Mouse (Mus musculus): ENCODE results near the gene Arid1b. TPM values are rescaled to one million over a fixed set of nuclear protein-coding genes. Genes with fewer than 3 reads are reported as not detected.

Gene Arid1b
- polyA plus RNA-seq, 1 experiment from 2014 or later, result 2.2 TPM

- Histone ChIP-seq H3K27ac (ENCODE audit: low read depth) (no peak overlapping the region), H3K9me3 (ENCODE audit: low read length) (no peaks in the 10 kb centered on the region), H3K9ac (replicated peaks) (no peak overlapping the region), H3K27me3 (ENCODE audit: insufficient read depth, low read length) (no peaks in the 10 kb centered on the region), H3K4me3 (ENCODE audit: low read depth, low read length) (no peak overlapping the region), H3K4me1 (ENCODE audit: insufficient read depth) (no peaks in the 10 kb centered on the region; the same call in 1 of the 2 replicates), H3K4me2 (ENCODE audit: low read depth, low read length) (no peak overlapping the region), H3K36me3 (replicated peaks; ENCODE audit: insufficient read depth, low read length) (peaks cover 27% of the 10 kb centered on the region)
- TF ChIP-seq CTCF (IDR thresholded peaks at IDR 0.05; ENCODE audit: low read depth) (no peak), EP300 (IDR thresholded peaks at IDR 0.05; ENCODE audit: low read depth) (no peak)
- ATAC-seq, result no peak
- DNase-seq, result no peak
- 61% methylated on average over 7 of the region's 7 CpGs for WGBS (ENCODE audit: insufficient replicate concordance)
Observed at GRCm38 (mm10) chr17:5314735-5315134, 320.6 kb downstream of the Arid1b start.

DNA sequence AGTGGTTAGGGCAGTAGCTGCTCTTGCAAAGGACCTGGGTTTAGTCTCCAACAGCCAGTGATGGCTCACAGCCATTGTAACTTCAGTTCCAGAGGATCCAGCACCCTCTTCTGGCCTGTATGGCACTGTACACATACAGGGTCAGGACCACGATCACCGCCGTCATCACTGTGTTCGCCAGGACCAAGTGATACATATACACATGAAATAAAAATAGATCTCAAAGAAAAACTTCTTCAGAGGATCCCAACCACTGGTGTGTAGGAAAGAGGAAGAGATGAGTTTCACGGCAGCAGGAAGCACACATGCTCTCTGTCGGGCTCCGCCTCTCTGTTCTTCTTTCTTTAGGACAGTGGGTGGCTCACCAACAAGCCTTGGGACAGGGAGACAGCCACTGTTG, 322.4 kb downstream of the Arid1b start:
- Histone ChIP-seq H3K9ac (replicated peaks) (no peak overlapping the region), H3K27ac (ENCODE audit: low read depth) (no peak overlapping the region), H3K9me3 (ENCODE audit: low read length) (no peaks in the 10 kb centered on the region), H3K4me3 (ENCODE audit: low read depth, low read length) (no peak overlapping the region), H3K36me3 (replicated peaks; ENCODE audit: insufficient read depth, low read length) (peaks cover 36% of the 10 kb centered on the region), H3K4me1 (ENCODE audit: insufficient read depth) (no peaks in the 10 kb centered on the region), H3K4me2 (ENCODE audit: low read depth, low read length) (no peak overlapping the region), H3K27me3 (ENCODE audit: insufficient read depth, low read length) (no peaks in the 10 kb centered on the region)
- 47% methylated on average over 7 of the region's 7 CpGs for WGBS (ENCODE audit: insufficient replicate concordance)
- TF ChIP-seq EP300 (IDR thresholded peaks at IDR 0.05; ENCODE audit: low read depth) (no peak), CTCF (IDR thresholded peaks at IDR 0.05; ENCODE audit: low read depth) (peak; percentile 54)
- DNase-seq, result no peak
- peak; percentile 45 for ATAC-seq

DNA sequence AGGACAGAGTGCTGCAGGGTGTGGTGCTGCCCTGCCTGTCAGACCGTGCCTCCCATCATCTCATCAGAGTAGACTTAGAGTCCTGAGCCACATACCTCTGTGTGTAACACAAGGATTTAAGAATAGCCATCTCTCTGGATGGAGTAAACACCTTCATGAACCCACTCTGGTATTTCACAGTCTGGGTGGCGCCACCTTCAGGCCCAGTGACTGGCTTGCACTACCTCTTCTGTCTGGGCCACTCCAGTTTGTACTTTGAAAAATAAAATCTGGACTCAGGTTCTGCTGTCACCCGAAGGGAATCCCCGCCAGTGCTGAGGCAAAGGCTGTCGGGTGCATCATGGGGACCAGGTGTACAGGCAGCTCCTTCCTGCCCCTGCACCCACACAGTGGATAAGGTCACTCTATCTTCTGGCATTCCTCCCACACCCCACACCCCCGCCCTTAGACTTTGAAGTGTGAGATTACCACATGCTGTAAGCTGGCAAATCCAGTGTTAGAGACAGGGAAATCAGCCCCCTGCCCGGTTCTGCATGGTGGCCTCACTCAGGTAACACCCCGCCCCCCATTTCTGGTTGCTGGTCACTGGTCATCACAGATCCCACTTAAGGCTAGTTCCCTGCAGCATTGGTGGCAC, 327.6 kb downstream of the Arid1b start:
- ATAC-seq, result no peak
- Histone ChIP-seq H3K27me3 (ENCODE audit: insufficient read depth, low read length) (no peaks in the 10 kb centered on the region), H3K36me3 (replicated peaks; ENCODE audit: insufficient read depth, low read length) (peaks cover 32% of the 10 kb centered on the region), H3K4me1 (ENCODE audit: insufficient read depth) (peaks cover 2% of the 10 kb centered on the region; the same call in 1 of the 2 replicates), H3K27ac (ENCODE audit: low read depth) (no peak overlapping the region), H3K4me2 (ENCODE audit: low read depth, low read length) (no peak overlapping the region), H3K9me3 (ENCODE audit: low read length) (no peaks in the 10 kb centered on the region), H3K9ac (replicated peaks) (no peak overlapping the region), H3K4me3 (ENCODE audit: low read depth, low read length) (no peak overlapping the region)
- TF ChIP-seq EP300 (IDR thresholded peaks at IDR 0.05; ENCODE audit: low read depth) (no peak), CTCF (IDR thresholded peaks at IDR 0.05; ENCODE audit: low read depth) (peak; percentile 50)
- DNase-seq, result peak; percentile 47
- 71% methylated on average over 8 of the region's 8 CpGs for WGBS (ENCODE audit: insufficient replicate concordance)

DNA sequence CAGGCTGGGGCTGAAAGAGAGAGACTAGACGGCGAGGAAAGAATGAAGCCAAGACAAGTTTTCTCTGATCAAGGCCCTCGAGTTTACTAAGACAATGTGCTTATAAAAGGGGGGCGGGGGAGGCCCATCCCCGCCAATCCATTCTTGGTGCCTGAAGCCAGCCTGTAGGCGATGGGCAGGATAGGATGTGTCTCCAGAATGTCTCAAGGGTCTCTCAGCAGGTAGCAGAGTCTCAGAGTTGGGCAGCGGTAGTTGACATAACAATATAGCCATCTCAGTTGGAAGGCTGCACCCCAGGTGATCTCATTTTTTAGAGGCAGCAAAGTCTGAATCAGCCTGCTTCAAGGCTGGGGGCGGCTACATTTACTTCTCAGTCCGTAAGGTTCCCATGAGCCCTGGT, 328.5 kb downstream of the Arid1b start:
- Histone ChIP-seq H3K4me2 (ENCODE audit: low read depth, low read length) (no peak overlapping the region), H3K9me3 (ENCODE audit: low read length) (no peaks in the 10 kb centered on the region), H3K4me3 (ENCODE audit: low read depth, low read length) (no peak overlapping the region), H3K27me3 (ENCODE audit: insufficient read depth, low read length) (no peaks in the 10 kb centered on the region), H3K27ac (ENCODE audit: low read depth) (no peak overlapping the region), H3K9ac (replicated peaks) (no peak overlapping the region), H3K4me1 (ENCODE audit: insufficient read depth) (peaks cover 2% of the 10 kb centered on the region; the same call in 1 of the 2 replicates), H3K36me3 (replicated peaks; ENCODE audit: insufficient read depth, low read length) (peaks cover 39% of the 10 kb centered on the region)
- ATAC-seq (no peak), DNase-seq (no peak)
- 82% methylated on average over 9 of the region's 9 CpGs for WGBS (ENCODE audit: insufficient replicate concordance)
- TF ChIP-seq EP300 (IDR thresholded peaks at IDR 0.05; ENCODE audit: low read depth) (no peak), CTCF (IDR thresholded peaks at IDR 0.05; ENCODE audit: low read depth) (no peak)

DNA sequence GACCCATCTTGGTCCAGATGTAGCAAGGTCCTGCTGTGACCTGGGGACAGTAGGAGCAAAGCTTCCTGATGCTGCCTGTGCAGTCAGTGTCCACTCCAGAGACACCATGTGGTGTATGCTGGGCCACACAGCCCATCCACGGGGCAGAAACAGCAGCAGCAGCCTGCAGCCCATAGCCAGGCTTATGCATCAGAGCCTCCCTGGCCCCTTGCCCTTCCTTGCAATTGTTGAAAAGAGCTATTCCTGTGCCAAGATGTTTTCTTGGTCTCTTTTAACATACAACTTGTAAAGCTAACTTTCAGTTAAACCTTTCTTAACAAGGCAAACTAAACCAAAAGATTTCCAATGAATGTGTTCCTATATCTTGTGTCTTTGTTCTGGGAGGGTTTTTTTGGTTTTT, 329.6 kb downstream of the Arid1b start:
- Histone ChIP-seq H3K27me3 (ENCODE audit: insufficient read depth, low read length) (no peaks in the 10 kb centered on the region), H3K4me2 (ENCODE audit: low read depth, low read length) (no peak overlapping the region), H3K27ac (ENCODE audit: low read depth) (no peak overlapping the region), H3K36me3 (replicated peaks; ENCODE audit: insufficient read depth, low read length) (peaks cover 34% of the 10 kb centered on the region), H3K4me1 (ENCODE audit: insufficient read depth) (peaks cover 2% of the 10 kb centered on the region; the same call in 1 of the 2 replicates), H3K4me3 (ENCODE audit: low read depth, low read length) (no peak overlapping the region), H3K9me3 (ENCODE audit: low read length) (no peaks in the 10 kb centered on the region), H3K9ac (replicated peaks) (no peak overlapping the region)
- no peak for ATAC-seq
- 33% methylated on average over 1 of the region's 1 CpGs for WGBS (ENCODE audit: insufficient replicate concordance)
- no peak for TF ChIP-seq CTCF (IDR thresholded peaks at IDR 0.05; ENCODE audit: low read depth)
- TF ChIP-seq EP300 (IDR thresholded peaks at IDR 0.05; ENCODE audit: low read depth), result no peak
- DNase-seq, result no peak

DNA sequence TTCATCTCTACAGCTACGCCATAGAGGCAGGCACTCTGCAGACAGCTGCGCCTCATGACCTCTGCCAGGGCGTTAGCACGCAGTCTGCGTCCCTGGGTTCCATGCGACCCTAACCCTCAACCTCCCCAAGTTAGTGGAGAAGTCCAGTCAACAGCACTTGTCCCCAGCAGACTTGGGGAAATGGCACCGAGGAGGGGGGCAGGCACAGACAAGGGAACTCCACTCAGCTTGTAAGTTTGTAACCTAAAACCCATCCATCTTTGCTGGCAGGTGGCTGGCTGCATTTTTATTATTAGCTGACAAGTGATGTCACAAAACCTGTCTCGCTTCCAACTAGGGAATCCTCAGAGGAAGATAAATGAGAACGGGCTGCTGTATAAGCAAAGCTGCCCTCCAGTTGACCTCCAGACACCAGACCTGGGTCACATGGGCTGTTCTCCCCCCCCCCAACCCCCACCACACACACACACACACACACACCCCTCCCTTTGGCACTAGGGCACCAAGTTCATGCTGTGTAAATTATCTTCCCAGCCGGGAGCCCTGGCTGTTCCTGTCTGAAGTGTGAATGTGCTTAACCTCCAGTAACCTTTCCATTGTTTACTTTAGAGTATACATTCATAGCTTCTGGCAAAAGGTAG, 330.2 kb downstream of the Arid1b start:
- Histone ChIP-seq H3K4me1 (ENCODE audit: insufficient read depth) (peaks cover 2% of the 10 kb centered on the region; the same call in 1 of the 2 replicates), H3K36me3 (replicated peaks; ENCODE audit: insufficient read depth, low read length) (peaks cover 34% of the 10 kb centered on the region), H3K9ac (replicated peaks) (no peak overlapping the region), H3K4me2 (ENCODE audit: low read depth, low read length) (no peak overlapping the region), H3K27me3 (ENCODE audit: insufficient read depth, low read length) (no peaks in the 10 kb centered on the region), H3K4me3 (ENCODE audit: low read depth, low read length) (no peak overlapping the region), H3K9me3 (ENCODE audit: low read length) (no peaks in the 10 kb centered on the region), H3K27ac (ENCODE audit: low read depth) (no peak overlapping the region)
- DNase-seq (peak; percentile 77), ATAC-seq (peak; percentile 94)
- TF ChIP-seq CTCF (IDR thresholded peaks at IDR 0.05; ENCODE audit: low read depth) (no peak), EP300 (IDR thresholded peaks at IDR 0.05; ENCODE audit: low read depth) (0 out of 2 replicates have a peak, but pooled peaks have one; percentile 18)
- 35% methylated on average over 10 of the region's 10 CpGs for WGBS (ENCODE audit: insufficient replicate concordance)

All from liver, postnatal 0 days (tissue).